Mouse (Mus musculus) stomach, postnatal 0 days (tissue): ENCODE measurements around the gene Ugt1a10. TPM values are rescaled to one million over a fixed set of nuclear protein-coding genes. Genes with fewer than 3 reads are reported as not detected.

ENCODE experiments used
- ATAC-seq: fragments of 200-750 bp; cut with Nextera tagmentation; 2 replicates; pipeline ENCODE4 v1.8.0; 2017; ENCODE audit not compliant: low FRiP score, low TSS enrichment
- DNase-seq: peaks from one replicate; pipeline ENCODE4 v3.0.0-alpha.2; 2016; ENCODE audit warnings: low spot score
- H3K27ac ChIP-seq: fragments of 300-500 bp; sonication (generic); replicated peaks from 2 replicates; pipeline ENCODE4 v1.5.1; 2014; ENCODE audit warnings: mild to moderate bottlenecking, control low read depth
- H3K27me3 ChIP-seq: fragments of 300-500 bp; sonication (generic); 2 replicates; pipeline ENCODE4 v1.6.1; 2014; ENCODE audit warnings: low read length; ENCODE audit not compliant: control insufficient read depth, insufficient read depth
- H3K36me3 ChIP-seq: fragments of 300-500 bp; sonication (generic); 2 replicates; pipeline ENCODE4 v1.6.1; 2014; ENCODE audit warnings: low read length, mixed read lengths; ENCODE audit not compliant: control insufficient read depth, insufficient read depth
- H3K4me1 ChIP-seq: fragments of 300-500 bp; sonication (generic); replicated peaks from 2 replicates; pipeline ENCODE4 v1.6.1; 2014; ENCODE audit warnings: antibody characterized with exemption; ENCODE audit not compliant: control insufficient read depth, insufficient read depth
- H3K4me2 ChIP-seq: fragments of 300-500 bp; sonication (generic); replicated peaks from 2 replicates; pipeline ENCODE4 v1.6.1; 2014; ENCODE audit warnings: low read depth, mild to moderate bottlenecking, control low read depth, moderate library complexity
- H3K4me3 ChIP-seq: fragments of 300-500 bp; sonication (generic); 2 replicates; pipeline ENCODE4 v1.5.1; 2014; ENCODE audit warnings: low read depth, low read length, control low read depth
- H3K9ac ChIP-seq: fragments of 300-500 bp; sonication (generic); 2 replicates; pipeline ENCODE4 v1.6.1; 2014; ENCODE audit warnings: mild to moderate bottlenecking, low read length, control low read depth, mixed read lengths
- H3K9me3 ChIP-seq: fragments of 300-500 bp; sonication (generic); 2 replicates; pipeline ENCODE4 v1.6.1; 2016; ENCODE audit warnings: low read length; ENCODE audit not compliant: control insufficient read depth
- CTCF ChIP-seq: IDR thresholded peaks from 2 replicates; pipeline ENCODE4 v1.5.1; 2016; ENCODE audit warnings: antibody characterized with exemption, low read depth, mild to moderate bottlenecking, moderate library complexity
- EP300 ChIP-seq: optimal IDR thresholded peaks from 2 replicates; pipeline ENCODE3; 2016; ENCODE audit warnings: antibody characterized with exemption
- WGBS: fragments of 180-500 bp; shearing (Covaris S2); extraction: QIAGEN DNeasy Blood & Tissue Kit; methylation state at CpG from one replicate; pipeline ENCODE4 v1.1.7; 2014; 5-methylcytosine and 5-hydroxymethylcytosine counted together
- polyA plus RNA-seq: library from polyadenylated mRNA; unstranded; fragments of >200 nt; fragmentation: Nextera tagmentation; extraction: Ambion mirVana; gene quantifications from 2 replicates; pipeline ENCODE4 v1.2.1, GENCODE M21; 2015

The Ugt1a10 gene
- polyA plus RNA-seq, 1 experiment from 2014 or later = not detected

DNA sequence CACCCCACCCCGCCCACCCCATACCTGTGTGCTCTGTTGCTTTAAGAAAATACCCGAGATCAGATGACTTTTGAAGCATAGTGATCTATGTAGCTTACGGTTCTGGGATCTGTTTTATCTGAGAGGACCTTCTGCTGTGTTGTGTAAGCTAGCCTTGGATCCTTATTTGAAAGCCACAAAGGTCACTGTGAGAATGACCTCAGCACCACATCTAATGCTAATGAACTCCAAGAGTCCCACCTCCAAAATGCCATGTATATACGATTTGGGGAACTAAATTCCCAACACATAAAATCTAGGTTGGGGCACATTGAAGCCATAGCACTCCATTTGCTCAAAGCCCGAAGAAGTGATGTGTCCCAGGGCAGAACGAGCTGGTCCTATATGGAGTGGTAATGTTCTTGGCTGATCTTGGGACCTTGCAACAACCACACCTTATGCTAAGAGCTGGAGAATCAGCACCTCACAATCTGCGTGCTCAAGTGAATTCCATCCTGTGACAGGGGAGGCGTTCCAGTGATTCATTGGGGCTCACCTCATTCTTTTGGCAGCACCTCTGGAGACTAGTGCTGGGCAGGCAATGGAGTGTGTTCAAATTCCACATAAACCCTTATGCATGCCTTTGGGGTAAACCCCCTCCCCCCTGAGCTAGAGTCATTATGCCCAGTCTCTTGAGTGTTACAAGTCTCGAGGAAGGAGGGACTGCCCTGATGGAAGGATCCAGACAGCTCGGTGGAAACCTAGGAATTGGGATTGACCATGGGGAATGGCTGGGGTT, 201.9 kb downstream of the Ugt1a10 start:
- WGBS = 71% methylated on average over 10 of the region's 10 CpGs
- H3K4me3 ChIP-seq = no peak overlapping the region
- ATAC-seq = no peak
- TF ChIP-seq CTCF (no peak), EP300 (no peak)
- H3K36me3 ChIP-seq = peaks cover 26% of the 10 kb centered on the region
- DNase-seq = no peak
- H3K27me3 ChIP-seq = no peaks in the 10 kb centered on the region
- no peak overlapping the region for H3K4me2 ChIP-seq
- no peak overlapping the region for H3K9ac ChIP-seq
- H3K9me3 ChIP-seq = peaks cover 22% of the 10 kb centered on the region
- no peak overlapping the region for H3K27ac ChIP-seq
- peaks cover 17% of the 10 kb centered on the region for H3K4me1 ChIP-seq

DNA sequence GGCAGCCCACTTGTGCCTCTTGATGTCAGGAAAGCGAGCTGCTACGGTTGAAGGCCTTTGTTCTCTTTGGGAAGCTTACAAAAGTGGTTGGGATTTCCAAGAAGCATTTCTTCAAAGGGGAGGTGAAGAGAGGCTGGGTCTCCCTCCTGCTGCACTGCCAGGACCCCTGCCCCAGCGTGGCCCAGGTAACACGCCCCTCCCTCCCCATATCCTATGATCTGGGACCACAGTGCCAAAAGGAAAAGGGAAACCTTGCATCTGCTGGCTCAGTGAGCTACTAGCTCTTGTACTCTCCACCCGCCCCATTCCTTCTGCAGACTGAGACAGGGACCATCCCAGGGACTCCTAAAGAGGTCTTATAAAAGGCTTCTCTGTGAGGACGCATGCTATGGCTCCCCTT, 202.5 kb downstream of the Ugt1a10 start:
- H3K4me1 ChIP-seq = peaks cover 21% of the 10 kb centered on the region
- H3K4me2 ChIP-seq = no peak overlapping the region
- no peak for DNase-seq
- WGBS = 80% methylated on average over 6 of the region's 6 CpGs
- no peak for TF ChIP-seq EP300
- TF ChIP-seq CTCF = no peak
- no peak overlapping the region for H3K27ac ChIP-seq
- H3K36me3 ChIP-seq = peaks cover 31% of the 10 kb centered on the region
- no peaks in the 10 kb centered on the region for H3K27me3 ChIP-seq
- peaks cover 19% of the 10 kb centered on the region for H3K9me3 ChIP-seq
- H3K4me3 ChIP-seq = no peak overlapping the region
- no peak overlapping the region for H3K9ac ChIP-seq
- no peak for ATAC-seq

DNA sequence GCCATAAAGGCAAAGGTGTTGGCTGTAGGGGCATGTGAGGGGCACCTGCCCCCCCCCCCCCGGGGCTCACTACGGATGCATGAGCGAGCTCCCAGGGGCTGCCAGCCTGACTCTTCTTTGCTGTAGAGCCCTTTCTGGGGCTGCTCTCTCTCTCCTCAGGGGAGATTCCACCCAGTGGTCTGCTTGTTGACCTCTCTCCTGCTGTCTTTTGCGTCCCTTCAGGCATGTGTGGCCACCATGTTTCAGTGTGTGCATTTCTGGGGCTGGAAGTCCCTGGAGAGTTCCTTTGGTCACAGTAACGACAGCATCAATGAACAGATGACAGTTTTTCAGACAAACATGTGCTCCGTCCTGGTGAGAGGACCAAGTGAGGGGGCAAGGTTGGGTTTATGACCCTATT, 203.2 kb downstream of the Ugt1a10 start:
- WGBS = 72% methylated on average over 6 of the region's 6 CpGs
- no peak overlapping the region for H3K9ac ChIP-seq
- H3K36me3 ChIP-seq = peaks cover 38% of the 10 kb centered on the region
- peaks cover 21% of the 10 kb centered on the region for H3K4me1 ChIP-seq
- H3K27me3 ChIP-seq = no peaks in the 10 kb centered on the region
- no peak overlapping the region for H3K4me3 ChIP-seq
- no peak for TF ChIP-seq EP300
- no peak for TF ChIP-seq CTCF
- H3K4me2 ChIP-seq = no peak overlapping the region
- peaks cover 19% of the 10 kb centered on the region for H3K9me3 ChIP-seq
- DNase-seq (no peak), ATAC-seq (no peak)
- no peak overlapping the region for H3K27ac ChIP-seq

DNA sequence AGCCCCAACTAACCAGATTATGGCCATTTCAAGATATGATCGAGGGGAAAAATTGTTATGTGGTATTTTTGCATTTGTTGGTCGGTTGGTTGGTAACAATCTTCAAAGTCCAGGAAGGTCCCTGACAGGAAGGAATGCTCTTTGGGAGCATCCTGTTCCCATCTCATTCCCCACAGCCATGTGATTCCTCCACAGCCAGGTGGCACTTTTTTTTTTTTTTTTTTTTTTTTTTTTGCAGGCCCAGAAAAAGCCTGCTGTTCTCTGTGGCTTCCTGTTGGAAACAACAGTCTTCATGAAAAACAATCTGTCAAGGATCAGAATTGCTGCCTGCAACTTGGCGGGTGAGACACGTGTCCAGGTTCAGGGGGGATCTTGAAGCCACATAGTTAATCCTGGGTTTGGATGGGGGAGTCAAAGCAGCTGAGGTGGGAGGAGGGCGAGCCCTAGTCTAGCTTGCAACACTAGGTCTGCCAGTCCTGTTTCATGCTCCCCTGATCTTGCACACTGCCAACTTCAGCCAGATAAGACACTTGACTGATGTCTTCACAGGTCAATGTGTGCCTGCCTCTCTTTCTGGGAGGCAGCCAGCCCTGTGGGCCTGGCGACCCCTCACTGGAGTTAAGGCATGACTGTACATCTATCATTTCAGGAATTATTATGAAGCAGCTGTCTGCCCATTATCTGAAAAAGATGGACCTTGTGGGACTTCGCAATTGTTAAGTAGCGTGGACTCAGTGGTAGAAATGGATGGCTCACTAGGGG, 203.9 kb downstream of the Ugt1a10 start:
- Histone ChIP-seq H3K9ac (peak overlapping the region; percentile 5), H3K4me2 (no peak overlapping the region), H3K4me3 (no peak overlapping the region), H3K4me1 (peaks cover 21% of the 10 kb centered on the region), H3K36me3 (peaks cover 45% of the 10 kb centered on the region), H3K27ac (peak overlapping the region; percentile 13; the same call in 1 of the 2 replicates), H3K27me3 (no peaks in the 10 kb centered on the region), H3K9me3 (peaks cover 15% of the 10 kb centered on the region)
- peak; percentile 2; the same call in 1 of the 2 replicates for ATAC-seq
- TF ChIP-seq EP300 (no peak), CTCF (no peak)
- no peak for DNase-seq
- 60% methylated on average over 8 of the region's 8 CpGs for WGBS

DNA sequence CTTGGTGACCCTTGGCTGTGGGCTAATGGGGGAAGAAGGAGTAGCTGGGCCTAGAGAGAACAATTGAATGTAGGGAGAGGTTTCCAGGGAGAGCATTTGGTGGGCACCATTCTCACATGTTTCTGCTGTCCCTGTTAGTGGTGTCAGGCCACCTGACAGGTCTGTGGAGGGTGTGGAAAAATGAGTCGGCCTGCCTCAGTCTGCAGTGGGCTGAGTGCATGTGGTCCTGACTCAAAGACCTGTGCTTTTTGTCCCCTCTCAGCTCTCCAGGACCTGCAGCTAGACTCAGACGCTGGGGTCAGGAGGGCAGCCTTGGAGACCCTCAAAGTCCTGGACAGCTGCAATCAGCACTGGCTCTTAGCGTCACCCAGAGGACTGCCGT, 204.4 kb downstream of the Ugt1a10 start:
- DNase-seq (no peak), ATAC-seq (no peak)
- Histone ChIP-seq H3K27ac (peak overlapping the region; percentile 13; the same call in 1 of the 2 replicates), H3K4me3 (no peak overlapping the region), H3K27me3 (no peaks in the 10 kb centered on the region), H3K36me3 (peaks cover 51% of the 10 kb centered on the region), H3K9ac (peak overlapping the region; percentile 5), H3K4me2 (no peak overlapping the region), H3K4me1 (peaks cover 21% of the 10 kb centered on the region), H3K9me3 (peaks cover 15% of the 10 kb centered on the region)
- 72% methylated on average over 4 of the region's 4 CpGs for WGBS
- TF ChIP-seq EP300 = no peak
- no peak for TF ChIP-seq CTCF

DNA sequence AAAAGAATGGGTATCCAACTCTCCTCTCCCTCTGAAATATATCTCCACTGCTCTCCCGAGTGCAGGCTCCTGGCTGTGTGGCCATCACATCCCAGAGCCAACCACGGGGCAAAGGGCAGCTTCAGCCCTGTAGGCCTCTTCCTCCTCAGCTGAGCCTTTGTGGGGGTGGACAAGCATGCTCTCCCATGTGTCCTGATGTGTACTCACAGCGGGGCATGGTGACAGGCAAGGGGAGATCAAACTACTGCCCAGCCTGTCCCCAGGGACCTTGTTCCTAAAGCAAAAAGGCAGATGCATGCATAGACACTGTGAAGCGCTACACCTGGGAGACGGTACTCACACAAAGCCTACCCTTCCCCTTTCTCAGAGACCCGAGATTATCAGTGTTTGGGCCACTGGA, 204.9 kb downstream of the Ugt1a10 start:
- Histone ChIP-seq H3K27me3 (no peaks in the 10 kb centered on the region), H3K27ac (peak overlapping the region; percentile 13; the same call in 1 of the 2 replicates), H3K4me3 (no peak overlapping the region), H3K9me3 (peaks cover 10% of the 10 kb centered on the region), H3K4me1 (peaks cover 21% of the 10 kb centered on the region), H3K4me2 (0 out of 2 replicates have a peak overlapping the region, but pooled peaks have one; percentile 0), H3K9ac (peak overlapping the region; percentile 5), H3K36me3 (peaks cover 56% of the 10 kb centered on the region)
- TF ChIP-seq EP300 (no peak), CTCF (no peak)
- DNase-seq (no peak), ATAC-seq (0 out of 2 replicates have a peak, but pooled peaks have one; percentile 2)
- WGBS = 72% methylated on average over 6 of the region's 6 CpGs
